Mouse (Mus musculus): ENCODE results near the gene C2cd5. TPM values are rescaled to one million over a fixed set of nuclear protein-coding genes. Genes with fewer than 3 reads are reported as not detected.
A peak's percentile ranks its signal among the peaks of the same experiment; 100 is the strongest.

Gene C2cd5
- polyA plus RNA-seq, 1 experiment from 2014 or later = 25.0 TPM

DNA sequence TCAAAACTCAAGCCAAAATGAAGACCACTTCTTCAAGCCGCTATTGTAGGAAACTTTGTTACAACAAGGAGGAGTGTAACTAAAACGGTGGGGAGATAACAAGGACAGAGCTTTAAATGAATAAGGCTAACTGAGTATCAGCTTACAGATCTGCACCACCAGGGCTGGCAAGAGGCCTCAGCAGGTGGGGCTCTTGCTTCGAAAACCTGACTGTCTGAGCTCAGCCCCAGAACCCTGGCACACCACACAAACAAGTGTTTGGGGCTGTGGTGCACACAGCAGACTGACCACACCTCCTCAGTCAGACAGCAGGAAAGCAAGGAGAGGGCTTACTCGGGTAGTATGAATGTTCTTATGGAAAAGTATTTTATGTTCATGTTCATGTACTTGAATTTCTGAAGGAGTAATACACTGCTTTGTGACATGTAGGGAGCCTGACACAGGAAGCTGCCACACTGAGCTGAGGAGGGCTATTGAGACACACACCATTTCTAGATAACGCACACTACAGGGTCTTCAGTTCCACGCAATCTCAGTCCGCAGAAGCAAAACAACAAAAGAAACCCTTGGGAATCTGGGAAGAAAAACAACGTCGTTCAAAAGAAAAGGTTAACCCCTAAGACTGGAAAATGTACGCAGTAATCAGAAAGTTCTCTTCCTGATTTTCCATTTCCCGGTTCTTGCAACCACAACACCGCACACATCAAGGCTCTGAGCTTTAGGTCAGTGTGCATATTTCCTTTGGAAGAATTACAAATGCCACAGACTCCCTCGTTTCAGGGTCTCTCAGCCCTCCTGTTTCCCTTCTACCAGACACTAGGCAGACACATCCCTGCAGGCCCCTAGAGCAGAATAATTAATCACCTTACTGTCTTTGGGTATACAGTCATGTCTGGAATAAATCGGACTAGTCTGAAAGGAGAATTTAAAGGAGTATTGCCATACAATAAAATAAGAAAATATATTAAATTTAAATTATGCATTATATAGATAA lies 105.9 kb downstream of the C2cd5 start:
- H3K4me3 ChIP-seq (ENCODE audit: low read depth, low read length) = no peak overlapping the region
- 25% methylated on average over 14 of the region's 14 CpGs for WGBS
- no peak overlapping the region; the same call in 1 of the 2 replicates for H3K4me2 ChIP-seq
- H3K36me3 ChIP-seq (ENCODE audit: control insufficient read depth, insufficient read depth, low read length) = no peaks in the 10 kb centered on the region
- H3K9me3 ChIP-seq (ENCODE audit: control insufficient read depth, low read length) = no peaks in the 10 kb centered on the region
- no peaks in the 10 kb centered on the region; the same call in 1 of the 2 replicates for H3K27me3 ChIP-seq (replicated peaks; ENCODE audit: control insufficient read depth, insufficient read depth, low read length)
- peaks cover 10% of the 10 kb centered on the region; the same call in 1 of the 2 replicates for H3K4me1 ChIP-seq (replicated peaks; ENCODE audit: control insufficient read depth, insufficient read depth, low read length)
- ATAC-seq (replicated peaks; ENCODE audit: low FRiP score) = 0 out of 2 replicates have a peak, but pooled peaks have one; percentile 25
- DNase-seq (ENCODE audit: low spot score) = no peak
- no peak overlapping the region for H3K9ac ChIP-seq (ENCODE audit: low read depth, low read length)
- peak overlapping the region; percentile 52 for H3K27ac ChIP-seq (ENCODE audit: low read depth, low read length)

DNA sequence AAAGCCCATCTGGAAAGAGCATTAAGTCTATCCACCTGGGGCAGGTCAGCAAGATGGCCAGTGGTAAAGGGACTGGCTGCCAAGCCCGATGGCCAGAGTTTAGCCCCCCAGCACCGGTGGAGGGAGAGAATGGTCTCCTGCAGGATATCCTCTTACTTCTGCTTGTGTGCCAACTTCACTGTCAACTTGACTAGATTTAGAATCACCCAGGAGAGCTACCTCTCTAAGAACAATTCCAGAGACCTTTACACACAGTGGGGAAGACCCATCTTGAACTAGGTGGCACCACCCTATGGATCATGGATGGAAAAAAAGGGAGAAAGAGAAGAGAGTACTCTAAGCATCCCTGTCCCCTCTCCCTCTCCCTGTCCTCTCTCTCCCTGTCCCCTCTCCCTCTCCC lies 107.0 kb downstream of the C2cd5 start:
- H3K4me2 ChIP-seq = no peak overlapping the region
- no peak for ATAC-seq (replicated peaks; ENCODE audit: low FRiP score)
- no peaks in the 10 kb centered on the region for H3K9me3 ChIP-seq (ENCODE audit: control insufficient read depth, low read length)
- peaks cover 10% of the 10 kb centered on the region; the same call in 1 of the 2 replicates for H3K4me1 ChIP-seq (replicated peaks; ENCODE audit: control insufficient read depth, insufficient read depth, low read length)
- WGBS = 68% methylated on average over 2 of the region's 2 CpGs
- no peak overlapping the region for H3K4me3 ChIP-seq (ENCODE audit: low read depth, low read length)
- no peak overlapping the region for H3K9ac ChIP-seq (ENCODE audit: low read depth, low read length)
- H3K36me3 ChIP-seq (ENCODE audit: control insufficient read depth, insufficient read depth, low read length) = no peaks in the 10 kb centered on the region
- H3K27me3 ChIP-seq (replicated peaks; ENCODE audit: control insufficient read depth, insufficient read depth, low read length) = no peaks in the 10 kb centered on the region; the same call in 1 of the 2 replicates
- H3K27ac ChIP-seq (ENCODE audit: low read depth, low read length) = no peak overlapping the region
- DNase-seq (ENCODE audit: low spot score) = no peak

DNA sequence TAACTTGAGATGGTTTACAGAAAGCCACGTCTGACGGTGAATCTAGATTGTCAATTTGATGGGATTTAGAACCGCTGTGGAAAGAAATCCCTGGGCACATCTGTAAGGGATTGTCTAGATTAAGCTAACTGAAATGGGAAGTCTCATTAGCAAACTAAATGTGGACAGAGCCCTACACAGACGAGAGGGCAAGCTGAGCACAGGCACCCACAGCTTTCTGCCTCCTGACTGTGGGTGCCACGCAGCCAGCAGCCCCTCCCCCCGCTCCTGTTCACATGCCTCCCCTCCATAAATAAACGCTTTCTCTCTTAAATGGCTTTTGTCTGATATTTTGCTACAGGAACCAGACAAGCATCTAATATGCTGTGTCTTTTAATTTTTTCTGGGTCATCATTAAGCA lies 107.8 kb downstream of the C2cd5 start:
- no peaks in the 10 kb centered on the region; the same call in 1 of the 2 replicates for H3K27me3 ChIP-seq (replicated peaks; ENCODE audit: control insufficient read depth, insufficient read depth, low read length)
- H3K27ac ChIP-seq (ENCODE audit: low read depth, low read length) = no peak overlapping the region
- no peak for DNase-seq (ENCODE audit: low spot score)

DNA sequence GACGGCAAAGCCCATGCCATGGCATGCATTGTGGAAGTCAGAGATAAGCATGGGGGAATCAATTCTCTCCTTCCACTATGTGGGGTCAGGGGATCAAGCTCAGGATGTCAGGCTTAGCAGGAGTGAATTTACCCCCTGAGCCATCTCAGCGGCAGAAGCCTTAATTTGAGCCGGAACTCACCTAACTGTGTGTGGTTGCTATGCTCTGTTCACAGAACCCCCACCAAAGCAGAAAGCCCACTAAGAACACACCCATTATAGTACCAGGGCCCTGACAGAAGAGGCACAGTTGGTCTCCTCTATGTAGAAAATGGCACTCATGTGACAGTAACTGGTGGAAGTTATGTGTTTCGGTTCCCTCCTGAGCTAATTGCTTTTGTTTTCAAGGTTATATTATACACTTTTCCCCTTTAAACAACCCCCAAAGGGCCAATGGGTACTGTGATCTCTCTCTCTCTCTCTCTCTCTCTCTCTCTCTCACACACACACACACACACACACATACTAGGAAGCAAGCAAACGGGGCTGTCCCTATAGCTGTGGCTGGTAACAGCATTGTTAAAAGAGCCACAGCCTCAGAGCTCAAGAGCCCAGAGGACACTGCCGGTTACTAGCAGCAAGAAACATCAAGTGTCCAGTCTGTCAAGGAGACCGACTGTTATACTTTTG lies 108.4 kb downstream of the C2cd5 start:
- no peak overlapping the region for H3K4me2 ChIP-seq
- WGBS = 42% methylated on average over 7 of the region's 7 CpGs
- peak; percentile 26 for DNase-seq (ENCODE audit: low spot score)
- H3K27ac ChIP-seq (ENCODE audit: low read depth, low read length) = no peak overlapping the region
- H3K4me1 ChIP-seq (replicated peaks; ENCODE audit: control insufficient read depth, insufficient read depth, low read length) = peaks cover 10% of the 10 kb centered on the region; the same call in 1 of the 2 replicates
- ATAC-seq (replicated peaks; ENCODE audit: low FRiP score) = no peak
- H3K27me3 ChIP-seq (replicated peaks; ENCODE audit: control insufficient read depth, insufficient read depth, low read length) = no peaks in the 10 kb centered on the region; the same call in 1 of the 2 replicates
- H3K36me3 ChIP-seq (ENCODE audit: control insufficient read depth, insufficient read depth, low read length) = no peaks in the 10 kb centered on the region
- no peak overlapping the region for H3K4me3 ChIP-seq (ENCODE audit: low read depth, low read length)
- no peak overlapping the region for H3K9ac ChIP-seq (ENCODE audit: low read depth, low read length)
- no peaks in the 10 kb centered on the region for H3K9me3 ChIP-seq (ENCODE audit: control insufficient read depth, low read length)

More for the DNA sequence above, 107.8 kb downstream of the C2cd5 start:
- ATAC-seq (replicated peaks; ENCODE audit: low FRiP score) = no peak
- Histone ChIP-seq H3K4me1 (replicated peaks; ENCODE audit: control insufficient read depth, insufficient read depth, low read length) (peaks cover 10% of the 10 kb centered on the region; the same call in 1 of the 2 replicates), H3K9ac (ENCODE audit: low read depth, low read length) (no peak overlapping the region), H3K4me2 (no peak overlapping the region), H3K9me3 (ENCODE audit: control insufficient read depth, low read length) (no peaks in the 10 kb centered on the region), H3K36me3 (ENCODE audit: control insufficient read depth, insufficient read depth, low read length) (no peaks in the 10 kb centered on the region), H3K4me3 (ENCODE audit: low read depth, low read length) (no peak overlapping the region)
- WGBS = 52% methylated on average over 7 of the region's 7 CpGs

DNA sequence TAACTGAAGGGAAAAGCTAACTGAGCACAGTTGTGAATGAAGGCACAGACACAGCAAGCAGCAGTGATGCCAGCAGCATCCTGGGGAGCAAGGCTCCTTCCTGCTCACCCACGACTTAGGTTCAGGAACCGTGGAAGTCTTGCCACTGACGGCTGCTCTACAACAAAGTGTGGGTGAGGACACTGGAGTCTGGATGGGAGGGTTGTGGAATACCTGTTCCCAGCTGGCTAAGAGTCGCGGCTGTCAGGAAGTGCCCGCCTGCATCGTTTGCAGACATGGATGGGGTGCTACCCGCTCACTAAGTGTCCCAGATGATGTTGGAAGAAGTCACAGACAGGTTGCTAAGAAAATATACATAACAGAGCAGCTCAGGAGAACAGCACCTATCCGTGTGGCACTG lies 109.4 kb downstream of the C2cd5 start:
- no peaks in the 10 kb centered on the region for H3K9me3 ChIP-seq (ENCODE audit: control insufficient read depth, low read length)
- 76% methylated on average over 9 of the region's 9 CpGs for WGBS

DNA sequence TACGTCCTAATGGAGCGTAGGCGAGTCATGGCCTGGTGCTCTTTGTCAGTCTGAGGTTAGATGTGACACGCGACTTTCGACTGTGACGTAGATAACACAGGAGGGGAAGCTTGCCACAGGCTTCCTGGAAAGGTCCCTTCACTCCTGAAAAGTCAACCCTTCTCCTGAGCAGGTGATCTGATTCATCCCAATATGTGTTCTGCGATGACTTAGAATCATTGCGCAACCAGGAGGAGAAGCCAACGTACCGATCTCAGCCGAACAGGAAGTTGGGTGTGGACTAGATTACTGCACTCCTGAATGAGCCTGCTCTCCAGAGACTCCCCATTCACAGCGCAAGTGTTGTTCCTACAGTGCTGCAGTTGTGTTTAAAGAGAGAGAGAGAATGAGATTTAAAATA lies 110.4 kb downstream of the C2cd5 start:
- ATAC-seq (replicated peaks; ENCODE audit: low FRiP score) (no peak), DNase-seq (ENCODE audit: low spot score) (no peak)
- H3K36me3 ChIP-seq (ENCODE audit: control insufficient read depth, insufficient read depth, low read length) = no peaks in the 10 kb centered on the region
- no peak overlapping the region for H3K27ac ChIP-seq (ENCODE audit: low read depth, low read length)
- H3K9ac ChIP-seq (ENCODE audit: low read depth, low read length) = no peak overlapping the region
- no peak overlapping the region for H3K4me2 ChIP-seq
- no peaks in the 10 kb centered on the region; the same call in 1 of the 2 replicates for H3K27me3 ChIP-seq (replicated peaks; ENCODE audit: control insufficient read depth, insufficient read depth, low read length)
- H3K4me3 ChIP-seq (ENCODE audit: low read depth, low read length) = no peak overlapping the region
- WGBS = 56% methylated on average over 13 of the region's 13 CpGs
- H3K9me3 ChIP-seq (ENCODE audit: control insufficient read depth, low read length) = no peaks in the 10 kb centered on the region
- H3K4me1 ChIP-seq (replicated peaks; ENCODE audit: control insufficient read depth, insufficient read depth, low read length) = peaks cover 10% of the 10 kb centered on the region; the same call in 1 of the 2 replicates

More for the DNA sequence above, 109.4 kb downstream of the C2cd5 start:
- H3K27ac ChIP-seq (ENCODE audit: low read depth, low read length) = no peak overlapping the region
- no peak overlapping the region for H3K4me3 ChIP-seq (ENCODE audit: low read depth, low read length)
- H3K9ac ChIP-seq (ENCODE audit: low read depth, low read length) = no peak overlapping the region
- ATAC-seq (replicated peaks; ENCODE audit: low FRiP score) = no peak
- H3K4me1 ChIP-seq (replicated peaks; ENCODE audit: control insufficient read depth, insufficient read depth, low read length) = peaks cover 10% of the 10 kb centered on the region; the same call in 1 of the 2 replicates
- no peaks in the 10 kb centered on the region; the same call in 1 of the 2 replicates for H3K27me3 ChIP-seq (replicated peaks; ENCODE audit: control insufficient read depth, insufficient read depth, low read length)
- no peak overlapping the region for H3K4me2 ChIP-seq
- no peaks in the 10 kb centered on the region for H3K36me3 ChIP-seq (ENCODE audit: control insufficient read depth, insufficient read depth, low read length)
- no peak for DNase-seq (ENCODE audit: low spot score)

DNA sequence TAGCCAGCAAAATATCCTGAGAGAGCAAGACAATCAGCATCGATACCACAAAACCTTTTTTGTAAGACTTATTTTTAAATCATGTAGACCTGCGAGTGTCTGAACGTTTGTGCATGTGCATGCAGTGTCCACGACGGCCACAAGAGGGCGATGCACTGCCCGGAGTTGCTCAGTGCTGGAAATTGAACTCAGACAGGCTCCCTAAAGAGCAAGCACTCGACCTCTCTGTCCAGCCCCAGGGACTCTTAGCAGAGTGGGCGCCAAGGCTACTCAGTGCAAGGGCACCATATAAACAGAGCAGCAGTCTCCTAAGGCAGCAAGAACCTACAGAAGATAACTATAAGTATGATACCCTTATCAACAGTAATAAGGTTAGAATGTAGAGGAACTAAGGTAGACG lies 111.2 kb downstream of the C2cd5 start:
- Histone ChIP-seq H3K4me1 (replicated peaks; ENCODE audit: control insufficient read depth, insufficient read depth, low read length) (peaks cover 5% of the 10 kb centered on the region; the same call in 1 of the 2 replicates), H3K9ac (ENCODE audit: low read depth, low read length) (no peak overlapping the region), H3K4me2 (no peak overlapping the region), H3K9me3 (ENCODE audit: control insufficient read depth, low read length) (no peaks in the 10 kb centered on the region), H3K4me3 (ENCODE audit: low read depth, low read length) (no peak overlapping the region), H3K36me3 (ENCODE audit: control insufficient read depth, insufficient read depth, low read length) (no peaks in the 10 kb centered on the region), H3K27ac (ENCODE audit: low read depth, low read length) (no peak overlapping the region), H3K27me3 (replicated peaks; ENCODE audit: control insufficient read depth, insufficient read depth, low read length) (no peaks in the 10 kb centered on the region; the same call in 1 of the 2 replicates)
- WGBS = 22% methylated on average over 10 of the region's 10 CpGs
- ATAC-seq (replicated peaks; ENCODE audit: low FRiP score) (peak; percentile 36; the same call in 1 of the 2 replicates), DNase-seq (ENCODE audit: low spot score) (peak; percentile 61)

DNA sequence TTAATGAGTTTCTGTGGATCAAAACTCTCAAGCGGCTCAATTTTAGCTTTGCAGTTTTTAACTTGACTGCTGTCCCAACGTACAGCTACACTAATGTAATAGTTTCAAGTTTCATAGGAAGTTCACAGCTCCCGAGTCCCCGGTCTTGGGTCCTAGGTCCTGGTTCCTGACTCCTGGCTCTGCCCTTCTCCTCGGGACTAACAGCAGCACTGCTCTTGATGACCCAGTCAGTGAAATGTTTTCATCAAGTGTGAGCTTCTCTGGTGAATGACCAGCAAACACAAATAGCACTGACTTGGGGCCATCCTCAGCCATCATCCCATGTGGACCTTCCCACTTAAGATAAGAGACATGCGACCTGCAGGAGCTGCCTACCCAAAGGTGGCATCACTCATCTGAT lies 111.7 kb downstream of the C2cd5 start:
- H3K4me2 ChIP-seq = no peak overlapping the region
- WGBS = 67% methylated on average over 6 of the region's 6 CpGs

More for the DNA sequence above, 111.7 kb downstream of the C2cd5 start:
- Histone ChIP-seq H3K27ac (ENCODE audit: low read depth, low read length) (no peak overlapping the region), H3K36me3 (ENCODE audit: control insufficient read depth, insufficient read depth, low read length) (no peaks in the 10 kb centered on the region), H3K27me3 (replicated peaks; ENCODE audit: control insufficient read depth, insufficient read depth, low read length) (no peaks in the 10 kb centered on the region; the same call in 1 of the 2 replicates), H3K4me1 (replicated peaks; ENCODE audit: control insufficient read depth, insufficient read depth, low read length) (peaks cover 3% of the 10 kb centered on the region; the same call in 1 of the 2 replicates), H3K9ac (ENCODE audit: low read depth, low read length) (no peak overlapping the region), H3K4me3 (ENCODE audit: low read depth, low read length) (no peak overlapping the region), H3K9me3 (ENCODE audit: control insufficient read depth, low read length) (no peaks in the 10 kb centered on the region)
- ATAC-seq (replicated peaks; ENCODE audit: low FRiP score) (no peak), DNase-seq (ENCODE audit: low spot score) (no peak)
